Mouse (Mus musculus) olfactory bulb, adult 2 months (tissue): ENCODE measurements around the gene Olfr332.

ENCODE experiments used
- CTCF ChIP-seq: fragments of 200-500 bp; IDR thresholded peaks from 2 replicates; pipeline ENCODE4 v1.5.1; 2012; ENCODE audit warnings: low read depth, mild to moderate bottlenecking, low read length, moderate library complexity; ENCODE audit not compliant: insufficient read depth
- POLR2A ChIP-seq: fragments of 200-500 bp; IDR thresholded peaks from 2 replicates; pipeline ENCODE4 v1.6.1; 2012; ENCODE audit warnings: mild to moderate bottlenecking, low read depth, low read length, moderate library complexity; ENCODE audit not compliant: insufficient read depth

DNA sequence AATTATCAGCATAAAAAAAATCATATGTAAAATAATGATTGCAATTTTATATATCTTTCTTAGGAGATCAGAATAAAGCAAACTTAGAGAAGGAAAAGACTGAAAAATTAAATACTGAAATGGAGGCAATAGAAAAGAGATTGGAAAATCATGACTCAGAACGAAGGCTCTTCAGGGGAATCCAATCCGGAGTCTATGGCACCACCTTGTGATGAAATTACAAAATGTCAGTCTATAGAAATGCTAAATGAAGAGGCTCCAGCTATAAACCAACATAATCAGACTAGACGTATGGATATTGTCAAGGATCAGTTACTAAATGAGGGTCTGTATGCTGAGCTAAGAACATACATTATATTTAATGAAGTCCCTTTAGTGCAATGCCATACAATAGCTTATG is 6.9 kb upstream of the Olfr332 start:
- no peak for TF ChIP-seq CTCF
- TF ChIP-seq POLR2A: no peak
